Mouse (Mus musculus) heart, postnatal 4 days (tissue): ENCODE results near the gene Emx1. TPM values are rescaled to one million over a fixed set of nuclear protein-coding genes. Genes with fewer than 3 reads are reported as not detected.

Experiments
- DNase-seq: peaks from one replicate; pipeline ENCODE4 v3.0.0; 2021
- total RNA-seq, 2 experiments: library from RNA; stranded (reverse); gene quantifications; 2 replicates each; pipeline ENCODE4 v1.2.3; 2021

Gene Emx1
- total RNA-seq, 2 experiments from 2014 or later: not detected

DNA sequence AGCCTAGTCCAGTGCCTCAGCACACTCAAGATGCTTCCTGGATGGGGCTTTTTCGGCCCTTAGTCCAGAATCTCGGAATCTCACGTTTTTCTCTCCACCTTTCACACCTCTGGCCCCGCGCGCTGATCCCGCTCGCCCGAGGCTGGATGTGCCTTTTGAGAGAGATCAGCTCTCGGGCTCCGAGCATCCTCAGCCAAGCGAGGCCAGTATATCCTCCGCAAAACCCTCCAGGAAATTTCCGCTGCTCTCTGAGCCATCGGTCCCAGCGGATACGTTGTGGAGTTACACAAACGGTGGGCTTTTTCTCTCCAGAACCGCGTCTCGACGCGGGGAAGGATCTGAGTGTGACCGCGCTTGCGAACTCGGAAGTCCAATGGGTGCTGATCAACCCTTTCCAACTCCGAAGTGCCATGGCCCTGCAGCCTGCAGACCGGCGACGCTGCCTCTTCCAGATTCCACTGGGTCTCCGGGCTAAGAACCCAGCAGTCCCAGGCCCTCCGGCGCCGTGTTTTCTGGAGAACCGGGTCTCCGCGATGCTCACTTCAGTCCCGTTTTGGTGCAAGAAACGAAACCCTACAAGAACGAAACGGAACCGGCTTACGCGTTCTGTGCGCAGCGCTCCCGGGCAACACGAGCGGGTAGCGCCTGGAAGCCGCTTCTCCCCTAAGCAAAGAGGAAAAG lies 2.8 kb downstream of the Emx1 start:
- peak; percentile 34 for DNase-seq

DNA sequence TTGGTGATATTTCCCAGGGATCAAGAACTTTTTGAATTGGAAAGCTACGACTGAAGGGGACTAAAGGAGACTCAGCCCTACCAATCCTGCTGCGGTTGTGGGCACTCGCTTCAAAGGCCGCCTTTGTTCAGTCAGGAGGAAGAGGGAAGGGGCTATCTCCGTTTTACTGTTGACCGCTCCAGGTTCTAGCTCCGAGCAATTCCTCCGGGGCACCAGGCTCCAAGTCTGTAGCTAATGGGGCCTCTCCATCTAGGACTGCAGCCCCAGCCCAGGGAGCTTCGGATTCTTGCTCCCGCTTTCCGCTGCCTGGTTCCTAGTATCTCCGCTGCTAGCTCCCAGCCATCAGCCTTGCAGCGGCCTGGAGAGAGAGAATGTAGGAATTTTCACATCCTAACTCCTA lies 3.4 kb downstream of the Emx1 start:
- no peak for DNase-seq

DNA sequence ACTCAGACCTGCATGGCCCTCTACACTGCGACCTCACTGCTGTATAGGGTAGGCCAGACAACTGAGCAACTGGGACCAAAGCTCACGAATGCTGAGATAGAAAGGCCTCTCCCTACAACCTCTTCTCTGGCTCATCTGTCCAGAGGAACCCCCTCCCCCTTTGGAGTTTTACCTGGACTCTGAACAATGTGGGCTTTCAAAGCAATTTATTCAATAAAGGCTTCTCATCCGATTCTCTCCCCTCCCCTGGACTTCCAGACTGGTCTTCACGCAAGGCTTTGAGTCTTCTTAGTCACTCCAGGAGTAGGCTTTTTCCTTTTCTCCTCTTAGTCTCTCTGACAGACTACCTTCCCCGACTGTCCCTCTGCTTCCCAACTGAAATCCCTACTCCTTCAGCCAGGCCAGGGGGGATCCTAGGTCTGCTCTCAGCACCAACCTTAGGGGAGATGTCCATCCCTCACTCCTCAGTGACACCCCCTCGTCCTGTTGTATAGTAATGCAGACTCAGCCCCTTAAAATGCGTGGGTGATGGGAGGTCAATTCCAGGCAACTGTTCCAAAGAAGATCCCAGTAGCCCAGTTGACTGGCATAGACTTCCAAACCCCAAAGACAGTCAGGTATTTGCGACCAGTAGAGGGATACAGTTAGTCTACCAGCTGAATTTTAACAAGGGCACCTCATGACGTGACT lies 4.7 kb downstream of the Emx1 start:
- no peak for DNase-seq

DNA sequence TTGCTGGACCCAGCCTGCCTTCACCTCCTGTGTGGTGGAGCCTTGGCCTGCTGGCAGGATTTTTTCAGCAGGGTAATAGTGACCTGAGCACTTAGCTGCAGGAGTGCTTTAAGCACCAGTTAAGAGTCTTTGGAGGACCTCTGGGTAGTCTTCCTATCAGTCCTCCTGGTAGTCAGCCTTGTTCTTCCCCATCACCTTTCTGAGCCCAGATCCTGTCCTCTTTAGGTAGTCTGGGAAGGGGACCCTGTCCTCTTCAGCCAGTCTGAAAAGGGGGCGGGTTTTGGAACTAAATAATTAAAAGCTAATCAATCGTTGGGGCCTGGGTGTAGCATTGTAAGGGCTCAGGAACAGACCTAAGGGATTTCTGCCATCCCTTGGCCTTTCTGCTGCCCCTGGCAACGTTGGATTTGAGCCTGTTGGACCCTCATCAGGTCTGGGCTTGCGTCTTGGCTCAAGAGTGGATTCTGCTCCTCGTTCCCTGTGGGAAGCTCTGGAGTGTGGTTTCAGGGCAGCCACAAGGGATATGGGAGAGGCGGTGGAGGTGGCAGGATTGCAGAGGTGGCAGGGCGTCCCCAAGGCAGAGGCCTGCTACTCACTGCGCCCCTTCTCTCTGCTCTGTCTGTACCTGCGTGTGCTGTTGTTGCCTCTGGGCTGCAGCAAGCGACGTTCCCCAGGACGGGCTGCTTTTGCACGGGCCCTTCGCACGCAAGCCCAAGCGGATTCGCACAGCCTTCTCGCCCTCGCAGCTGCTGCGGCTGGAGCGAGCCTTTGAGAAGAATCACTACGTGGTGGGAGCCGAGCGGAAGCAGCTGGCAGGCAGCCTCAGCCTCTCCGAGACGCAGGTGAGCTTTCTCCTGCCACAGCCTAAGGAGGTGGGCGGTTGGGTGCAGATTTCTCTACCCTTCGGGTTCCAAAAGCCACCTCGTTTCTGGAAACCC lies 6.4 kb downstream of the Emx1 start:
- no peak for DNase-seq

DNA sequence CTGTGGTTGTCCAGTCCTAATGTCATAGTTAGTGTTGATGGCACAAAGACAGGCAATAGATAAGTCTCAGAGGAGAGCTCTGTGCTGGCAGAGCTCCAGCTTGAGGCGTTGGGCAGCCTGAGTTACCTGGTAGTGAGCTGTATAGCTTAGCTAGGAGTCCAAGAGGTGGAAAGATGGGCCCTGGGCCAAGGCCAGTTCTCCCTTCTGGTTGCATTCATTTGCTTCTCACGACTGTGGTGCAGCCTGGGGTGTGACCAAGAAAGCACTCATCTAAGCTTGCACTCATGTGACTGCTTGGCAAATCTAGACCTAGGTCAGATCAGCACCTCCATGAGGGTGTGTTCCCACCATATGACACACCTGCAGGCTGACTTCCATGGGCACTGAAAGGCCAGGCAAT lies 10.7 kb downstream of the Emx1 start:
- no peak for DNase-seq

DNA sequence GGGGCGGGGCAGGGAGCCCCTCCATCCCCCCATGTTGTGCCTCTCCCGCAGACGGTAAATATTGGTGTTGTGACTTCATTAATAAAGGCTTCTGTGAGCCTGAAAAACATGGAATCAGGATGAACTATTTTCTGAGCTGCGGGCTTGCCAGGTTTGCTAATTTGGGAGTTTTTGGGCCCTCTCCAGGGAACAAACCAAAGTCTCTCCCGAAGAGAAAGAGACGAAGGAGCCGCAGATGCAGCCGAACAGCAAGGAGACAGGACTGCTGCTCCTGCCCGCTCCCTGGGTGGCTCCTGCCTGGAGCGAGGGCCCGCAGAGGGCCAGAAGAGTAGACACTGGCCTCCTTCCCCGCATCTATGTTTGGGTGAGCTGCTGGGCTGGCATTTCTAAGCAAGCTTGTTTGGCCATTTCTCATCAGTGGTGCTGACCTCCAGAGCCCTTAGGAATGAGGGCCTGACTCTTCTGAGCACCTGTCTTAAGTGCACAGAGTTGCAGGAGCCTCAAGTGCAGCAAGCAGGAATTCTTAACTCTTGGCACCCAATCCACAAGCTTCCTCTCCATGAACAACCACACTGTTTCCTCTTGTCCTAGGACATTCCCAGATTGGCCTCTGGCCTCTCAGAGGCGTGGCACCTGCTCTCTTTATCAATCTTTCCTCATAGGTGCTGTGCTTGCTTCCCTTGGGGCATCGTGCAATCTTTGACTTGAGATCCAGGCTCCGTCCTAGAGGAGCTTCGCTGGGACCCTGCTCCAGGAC lies 19.1 kb downstream of the Emx1 start:
- no peak for DNase-seq

DNA sequence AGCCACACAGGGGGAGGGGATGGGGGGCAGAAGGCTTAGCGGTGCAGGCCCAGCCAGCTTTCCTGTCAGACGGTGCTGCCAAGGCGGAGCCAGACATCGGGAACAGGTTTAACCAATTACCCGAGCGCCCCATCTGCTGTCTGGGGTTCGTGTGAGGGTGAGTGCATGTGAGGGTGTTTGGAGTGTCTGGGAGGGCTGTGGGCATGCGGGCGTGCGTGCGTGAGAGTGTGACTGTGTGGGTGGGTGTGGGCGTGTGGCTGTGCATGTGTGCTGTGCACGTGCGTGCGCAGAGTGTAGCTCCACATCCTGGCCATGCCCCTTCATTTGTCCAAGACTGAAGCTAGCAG lies 19.7 kb downstream of the Emx1 start:
- no peak for DNase-seq

DNA sequence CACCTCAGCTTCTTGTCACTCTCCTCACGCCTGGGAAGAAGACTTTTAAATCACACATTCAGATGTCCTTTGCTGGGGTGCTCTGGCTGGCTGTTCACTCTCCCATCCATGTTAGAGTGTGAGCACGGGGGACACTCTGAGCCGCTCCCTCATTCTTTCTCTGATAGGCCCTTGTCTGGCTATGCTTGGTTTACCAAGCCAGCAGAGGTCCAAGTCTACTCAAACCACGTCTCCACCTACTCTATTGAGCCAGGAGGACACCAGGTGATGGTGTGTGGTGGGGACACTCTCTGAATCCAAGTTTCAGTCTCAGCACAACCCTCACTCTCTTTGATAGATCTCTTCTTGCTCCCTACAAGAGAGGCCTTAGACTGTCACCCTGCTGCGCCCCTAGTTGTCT lies 20.1 kb downstream of the Emx1 start:
- no peak for DNase-seq

DNA sequence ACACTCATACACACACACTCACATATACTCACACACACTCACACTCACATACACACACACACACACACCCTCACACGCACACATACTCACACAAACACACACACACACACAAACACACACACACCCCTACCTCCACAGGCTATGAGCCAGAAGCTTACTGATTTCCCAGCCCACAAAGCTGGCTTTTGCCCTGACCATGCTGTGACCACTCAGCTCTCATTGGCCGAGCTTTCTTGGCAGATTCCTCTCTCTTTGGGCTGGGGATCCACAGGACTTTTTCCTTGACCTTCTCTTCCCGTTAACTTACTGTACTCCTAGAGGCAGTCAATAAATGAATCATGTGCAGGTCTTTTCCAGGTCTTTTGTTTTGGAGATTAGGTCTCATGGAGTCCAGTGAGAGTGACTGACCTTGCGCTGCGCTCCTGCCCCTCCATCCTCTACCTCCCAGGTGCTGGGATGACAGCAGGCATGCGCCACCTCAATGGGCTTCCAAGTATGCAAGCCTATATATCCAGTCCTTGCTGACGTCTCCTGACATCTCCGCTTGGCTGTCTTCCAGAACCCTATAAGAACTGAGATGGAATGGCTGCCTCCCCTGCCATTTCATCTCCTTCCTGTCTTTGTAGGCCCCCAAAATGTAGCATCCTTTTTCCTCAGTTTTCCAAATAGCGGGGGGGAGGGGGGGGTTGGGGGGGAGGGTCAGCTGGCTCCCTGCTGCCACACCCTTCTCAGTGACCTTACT lies 22.2 kb downstream of the Emx1 start:
- DNase-seq: no peak

DNA sequence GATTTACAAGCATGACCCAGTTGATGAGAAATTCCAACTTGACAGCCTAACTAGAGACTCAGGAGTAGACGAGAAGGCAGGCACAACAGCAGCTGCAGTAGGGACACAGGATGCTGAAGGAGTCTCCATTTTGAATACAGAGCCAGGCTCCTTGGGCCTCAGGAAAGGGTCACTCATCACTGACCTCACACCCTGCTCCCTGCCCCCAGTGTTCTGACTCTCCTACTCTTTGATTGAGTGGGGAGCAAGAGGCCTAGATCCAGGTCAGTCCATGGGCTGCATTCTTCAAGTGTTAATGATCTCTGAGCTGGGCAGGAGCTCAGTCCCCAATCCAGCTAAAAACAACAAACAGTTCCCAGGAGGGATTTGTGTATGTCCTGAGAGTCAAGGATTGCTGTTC lies 23.4 kb downstream of the Emx1 start:
- no peak for DNase-seq

DNA sequence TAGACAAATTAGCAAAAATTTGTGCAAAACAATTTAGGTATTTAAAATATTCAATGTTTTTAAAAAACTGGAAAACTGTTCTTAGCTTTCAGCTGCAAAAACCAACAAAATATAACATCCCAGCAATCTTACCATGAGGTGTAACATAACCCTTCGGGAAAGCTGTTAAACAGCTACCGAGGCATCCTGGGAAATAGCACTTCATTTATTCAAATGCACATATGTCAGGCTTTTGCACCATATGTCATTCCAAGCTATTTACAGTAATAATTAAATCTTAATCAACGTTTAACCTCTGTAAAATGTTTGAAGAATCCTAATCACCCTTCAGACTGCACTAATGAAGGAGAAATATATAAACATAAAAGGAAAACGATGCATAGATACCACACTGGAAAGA lies 31.0 kb downstream of the Emx1 start:
- DNase-seq: no peak

DNA sequence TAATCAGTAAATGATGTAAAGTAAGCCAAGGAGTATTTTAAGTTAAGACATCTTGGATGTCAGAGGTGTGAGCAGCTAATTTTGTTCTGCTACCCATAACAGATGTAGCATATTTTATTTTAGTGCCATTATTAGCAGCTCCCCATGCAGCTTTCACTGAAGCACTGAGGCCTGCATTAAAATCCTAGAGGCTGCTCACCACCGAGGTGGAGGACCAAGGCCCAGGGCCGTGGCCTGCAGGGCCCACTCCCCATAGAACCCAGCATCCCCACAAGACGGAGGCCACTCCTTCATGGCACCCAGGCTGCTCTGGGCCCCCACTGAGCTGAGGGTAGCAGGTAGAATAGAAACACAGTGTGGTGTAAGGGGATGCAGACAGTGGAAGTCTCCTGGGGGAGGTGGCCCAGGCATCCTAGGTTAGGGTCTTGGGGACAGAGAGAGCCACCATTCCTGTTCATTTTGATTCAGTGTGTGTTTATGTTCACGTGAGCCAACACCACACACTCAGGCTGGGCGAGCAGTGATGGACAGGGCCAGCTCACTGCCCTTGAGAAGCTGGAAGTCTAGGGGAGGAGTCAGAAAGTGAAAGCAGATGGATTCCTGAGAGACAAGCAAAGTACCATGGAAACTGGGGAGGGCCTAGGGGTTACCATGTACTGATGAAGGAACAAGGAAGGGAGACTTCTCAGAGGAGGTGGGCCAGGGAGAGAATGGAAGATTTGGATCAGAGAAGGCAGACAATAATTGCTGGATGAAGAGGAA lies 31.6 kb downstream of the Emx1 start:
- no peak for DNase-seq

DNA sequence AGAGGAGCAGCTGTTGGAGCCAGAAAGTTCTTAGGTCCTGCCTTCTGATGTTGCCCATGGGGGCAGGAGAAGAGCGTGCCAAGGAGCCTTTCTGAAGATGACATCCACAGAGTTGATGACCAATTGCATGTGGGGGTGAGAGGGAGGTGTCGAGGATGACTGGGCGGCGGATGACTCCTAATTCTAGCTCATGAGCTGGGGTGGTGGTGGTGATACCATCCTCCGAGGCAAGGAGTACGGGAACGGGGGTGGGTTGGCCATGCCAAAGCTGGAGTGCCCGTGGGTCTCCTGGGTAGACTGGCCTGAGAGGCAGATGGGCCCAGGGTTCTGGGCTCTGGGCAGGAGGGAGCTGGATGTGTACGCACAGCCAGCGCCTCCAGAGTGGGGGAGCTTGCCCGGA lies 32.5 kb downstream of the Emx1 start:
- no peak for DNase-seq

DNA sequence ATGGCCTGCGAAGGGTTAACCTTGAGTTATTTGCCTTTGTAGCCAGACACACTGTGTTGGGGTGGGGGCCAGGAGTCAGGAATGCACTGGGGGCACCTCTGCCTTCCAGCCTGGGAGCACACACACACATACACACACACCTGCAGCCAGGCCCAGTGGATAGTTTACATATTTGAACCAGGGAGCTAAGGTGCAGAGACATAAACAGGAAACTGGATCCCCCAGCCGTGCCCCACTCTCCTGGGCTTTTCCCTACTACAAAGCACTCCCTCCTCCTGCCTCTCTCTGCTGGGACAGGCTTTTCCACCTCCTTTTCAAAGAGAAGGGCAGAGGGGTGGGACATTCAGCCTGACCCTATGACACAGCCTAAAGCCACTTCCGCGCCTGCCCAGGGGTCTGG lies 33.7 kb downstream of the Emx1 start:
- DNase-seq: no peak

DNA sequence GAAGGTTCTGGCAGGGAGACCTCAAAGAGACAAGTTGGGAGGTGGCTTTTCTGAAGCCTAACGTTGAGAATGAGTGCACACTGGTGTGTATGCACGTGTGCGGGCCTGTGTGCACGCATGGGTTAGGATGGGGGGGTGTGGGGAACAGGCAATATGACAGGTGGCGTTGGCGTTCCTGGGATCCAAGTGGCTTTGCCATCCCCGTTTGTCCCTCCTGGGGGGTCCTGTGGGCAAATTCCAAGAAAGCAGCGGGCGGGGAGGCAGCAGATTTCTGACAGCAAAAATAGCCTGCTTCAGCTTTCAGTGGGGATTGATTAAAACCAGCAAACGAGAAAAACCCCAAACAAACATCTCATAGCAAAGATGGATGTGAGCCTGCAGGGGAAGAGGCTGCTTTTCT lies 35.3 kb downstream of the Emx1 start:
- no peak for DNase-seq

DNA sequence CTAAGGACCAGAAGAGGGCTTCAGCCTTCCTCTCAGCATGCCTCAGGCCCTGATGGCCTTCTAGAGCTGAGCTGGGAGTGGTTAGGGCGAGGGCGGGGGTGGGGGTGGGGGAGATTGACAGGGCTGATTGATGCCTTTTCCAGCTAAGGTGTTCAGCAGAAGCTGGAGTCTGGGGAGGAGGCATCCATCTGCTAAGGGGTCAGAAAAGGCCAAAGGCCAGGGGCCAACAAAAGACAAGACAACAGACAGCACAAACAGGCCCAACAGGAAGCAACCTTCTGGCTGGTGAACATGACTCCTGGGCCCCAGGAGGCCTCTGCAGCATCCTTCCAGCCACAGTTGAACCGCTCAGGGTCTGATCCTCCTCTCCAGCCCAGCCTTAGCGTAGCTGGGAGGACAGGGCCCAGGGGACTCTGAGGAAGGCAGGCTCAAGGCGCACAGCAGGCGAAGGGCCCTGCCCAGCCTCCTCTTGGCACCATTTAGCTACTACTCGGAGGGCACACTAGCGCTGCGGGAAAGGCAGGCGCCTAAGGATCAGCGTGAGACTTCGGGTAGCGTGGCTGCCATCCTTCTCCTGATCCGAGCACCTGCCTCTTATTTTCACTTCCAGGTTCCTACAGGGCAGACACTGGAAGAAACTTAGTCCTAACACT lies 36.4 kb downstream of the Emx1 start:
- no peak for DNase-seq

DNA sequence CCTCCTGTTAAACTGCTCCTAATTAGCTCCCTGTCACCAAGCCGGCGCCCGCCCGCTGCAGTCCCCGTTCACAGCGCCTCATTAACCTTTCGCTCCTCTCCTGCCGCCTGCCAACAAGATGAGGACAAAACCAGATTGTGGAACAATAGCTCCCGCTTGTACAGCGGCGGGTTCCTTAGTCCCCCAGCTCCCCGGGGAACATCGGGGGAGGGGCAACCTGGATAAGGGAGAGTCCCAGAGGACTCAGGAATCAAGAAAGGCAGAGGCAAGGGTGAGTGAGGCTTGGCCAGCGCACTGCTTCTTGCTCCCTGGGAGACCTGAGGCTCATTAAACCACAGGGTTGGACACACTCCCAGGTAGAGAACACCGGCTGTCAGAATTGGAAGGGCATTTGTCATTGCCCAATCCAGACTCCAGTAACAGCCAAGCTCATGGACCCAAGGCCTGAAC lies 37.2 kb downstream of the Emx1 start:
- no peak for DNase-seq

DNA sequence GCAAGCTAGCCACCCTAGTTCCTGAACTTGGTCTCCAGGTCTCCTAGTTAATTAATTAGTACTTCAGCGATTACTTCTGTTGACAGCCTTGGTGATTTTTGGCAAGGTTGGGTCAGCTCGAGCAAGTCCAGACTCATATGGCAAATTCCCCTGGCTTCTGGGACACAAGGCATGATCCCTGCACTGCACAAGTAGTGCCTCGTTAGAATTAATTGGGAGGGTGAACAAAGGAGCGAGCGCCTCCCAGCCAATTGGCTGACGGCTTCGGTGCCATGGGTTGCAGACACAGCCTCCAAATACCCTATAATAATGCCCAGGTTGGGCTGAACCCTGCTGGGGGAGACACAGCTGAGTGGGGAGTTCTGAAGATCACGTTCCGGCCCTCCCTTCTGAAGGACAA lies 39.3 kb downstream of the Emx1 start:
- no peak for DNase-seq

DNA sequence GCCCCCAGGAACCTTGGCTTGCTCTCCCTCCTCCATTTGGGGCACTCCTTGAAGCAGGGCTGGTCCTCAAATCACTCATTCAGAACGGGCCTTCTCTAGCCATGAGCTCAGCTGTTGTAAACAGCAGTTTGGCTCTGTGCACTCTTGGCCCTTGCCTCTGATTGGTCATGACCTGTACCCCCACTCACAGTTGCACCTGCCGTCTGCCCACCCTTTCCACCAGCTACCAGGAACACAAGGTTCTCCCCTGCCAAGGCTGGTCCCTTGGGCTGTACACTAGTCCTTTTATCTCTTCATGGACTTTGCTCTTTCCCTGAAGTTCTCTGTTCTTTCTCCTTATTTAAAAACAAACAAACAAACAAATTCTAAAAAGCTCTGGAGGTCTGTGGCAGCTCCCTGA lies 40.3 kb downstream of the Emx1 start:
- DNase-seq: no peak

DNA sequence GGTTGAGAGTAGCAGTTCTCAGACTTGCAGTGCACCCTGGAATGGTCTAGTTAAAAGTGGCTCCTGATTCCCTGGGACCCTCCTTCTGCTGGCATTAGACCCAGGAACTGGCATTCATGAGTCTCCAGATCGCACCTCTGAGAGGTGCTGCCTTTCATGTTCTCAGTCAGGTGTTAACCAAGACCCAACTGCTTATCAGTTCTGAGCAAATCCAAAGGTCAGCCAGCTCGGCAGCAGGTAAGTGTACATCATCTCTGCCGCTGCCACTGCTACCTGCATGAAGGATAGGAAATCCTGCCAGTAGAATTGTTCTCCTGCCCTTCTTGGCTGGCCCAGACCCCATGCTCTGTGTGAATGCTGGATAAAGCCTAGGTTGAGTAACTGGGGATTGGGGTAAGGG lies 43.5 kb downstream of the Emx1 start:
- DNase-seq: no peak

DNA sequence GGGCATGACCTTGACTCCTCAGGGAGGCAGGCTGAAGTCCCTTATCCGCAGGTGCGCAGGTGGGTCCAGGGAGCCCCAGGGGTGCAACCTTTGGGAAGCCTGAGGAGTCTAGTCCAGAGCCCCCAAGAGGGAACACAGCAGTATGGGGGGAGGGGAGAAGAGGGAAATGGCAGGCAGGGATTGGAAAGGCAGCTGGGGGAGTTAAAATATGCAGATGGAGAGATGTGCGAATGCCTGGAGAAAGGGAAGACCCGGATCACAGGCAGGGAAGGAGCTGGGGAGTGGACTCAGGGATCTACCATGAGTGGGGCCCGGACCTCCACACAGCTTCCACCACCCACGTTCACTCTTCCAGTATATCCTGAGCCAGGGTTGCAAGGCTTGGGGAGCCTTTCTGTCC lies 44.2 kb downstream of the Emx1 start:
- DNase-seq: no peak
